Mouse (Mus musculus) lung, embryonic 14.5 days (tissue): ENCODE data around the gene Col24a1. TPM values are rescaled to one million over a fixed set of nuclear protein-coding genes. Genes with fewer than 3 reads are reported as not detected.

Source experiments
- ATAC-seq: fragments of 200-750 bp; cut with Nextera tagmentation; 2 replicates; pipeline ENCODE4 v1.8.0; 2017; ENCODE audit warnings: mild to moderate bottlenecking, moderate TSS enrichment, moderate library complexity; ENCODE audit not compliant: insufficient read depth
- DNase-seq: peaks from one replicate; pipeline ENCODE4 v3.0.0-alpha.2; 2015
- H3K27ac ChIP-seq: fragments of 300-500 bp; sonication (generic); 2 replicates; pipeline ENCODE4 v1.5.1; 2014; ENCODE audit warnings: low read depth, mild to moderate bottlenecking, moderate library complexity
- H3K27me3 ChIP-seq: fragments of 300-500 bp; sonication (generic); 2 replicates; pipeline ENCODE4 v1.6.1; 2014; ENCODE audit warnings: low read length, control low read depth; ENCODE audit not compliant: insufficient read depth
- H3K36me3 ChIP-seq: fragments of 300-500 bp; sonication (generic); 2 replicates; pipeline ENCODE4 v1.6.1; 2014; ENCODE audit warnings: control low read depth; ENCODE audit not compliant: insufficient read depth
- H3K4me1 ChIP-seq: fragments of 300-500 bp; sonication (generic); 2 replicates; pipeline ENCODE4 v1.6.1; 2014; ENCODE audit warnings: antibody characterized with exemption, control low read depth; ENCODE audit not compliant: insufficient read depth
- H3K4me2 ChIP-seq: fragments of 300-500 bp; sonication (generic); 2 replicates; pipeline ENCODE4 v1.6.1; 2014; ENCODE audit warnings: mild to moderate bottlenecking
- H3K4me3 ChIP-seq: fragments of 300-500 bp; sonication (generic); 2 replicates; pipeline ENCODE4 v1.5.1; 2014; ENCODE audit warnings: low read depth, low read length
- H3K9ac ChIP-seq: fragments of 300-500 bp; sonication (generic); 2 replicates; pipeline ENCODE4 v1.6.1; 2014
- H3K9me3 ChIP-seq: fragments of 300-500 bp; sonication (generic); 2 replicates; pipeline ENCODE4 v1.6.1; 2016; ENCODE audit warnings: low read depth, low read length, control low read depth
- CTCF ChIP-seq: IDR thresholded peaks from 2 replicates; pipeline ENCODE4 v1.5.1; 2016; ENCODE audit warnings: antibody characterized with exemption, low read depth
- WGBS: fragments of 180-500 bp; shearing (Covaris S2); extraction: QIAGEN DNeasy Blood & Tissue Kit; methylation state at CpG from one replicate; pipeline ENCODE4 v1.1.7; 2014; 5-methylcytosine and 5-hydroxymethylcytosine counted together
- polyA plus RNA-seq: library from polyadenylated mRNA; unstranded; fragments of >200 nt; fragmentation: Nextera tagmentation; extraction: Ambion mirVana; gene quantifications from 2 replicates; pipeline ENCODE4 v1.2.1, GENCODE M21; 2014

Col24a1 gene
- 1.5 and 1.7 TPM in 2 replicates for polyA plus RNA-seq

DNA sequence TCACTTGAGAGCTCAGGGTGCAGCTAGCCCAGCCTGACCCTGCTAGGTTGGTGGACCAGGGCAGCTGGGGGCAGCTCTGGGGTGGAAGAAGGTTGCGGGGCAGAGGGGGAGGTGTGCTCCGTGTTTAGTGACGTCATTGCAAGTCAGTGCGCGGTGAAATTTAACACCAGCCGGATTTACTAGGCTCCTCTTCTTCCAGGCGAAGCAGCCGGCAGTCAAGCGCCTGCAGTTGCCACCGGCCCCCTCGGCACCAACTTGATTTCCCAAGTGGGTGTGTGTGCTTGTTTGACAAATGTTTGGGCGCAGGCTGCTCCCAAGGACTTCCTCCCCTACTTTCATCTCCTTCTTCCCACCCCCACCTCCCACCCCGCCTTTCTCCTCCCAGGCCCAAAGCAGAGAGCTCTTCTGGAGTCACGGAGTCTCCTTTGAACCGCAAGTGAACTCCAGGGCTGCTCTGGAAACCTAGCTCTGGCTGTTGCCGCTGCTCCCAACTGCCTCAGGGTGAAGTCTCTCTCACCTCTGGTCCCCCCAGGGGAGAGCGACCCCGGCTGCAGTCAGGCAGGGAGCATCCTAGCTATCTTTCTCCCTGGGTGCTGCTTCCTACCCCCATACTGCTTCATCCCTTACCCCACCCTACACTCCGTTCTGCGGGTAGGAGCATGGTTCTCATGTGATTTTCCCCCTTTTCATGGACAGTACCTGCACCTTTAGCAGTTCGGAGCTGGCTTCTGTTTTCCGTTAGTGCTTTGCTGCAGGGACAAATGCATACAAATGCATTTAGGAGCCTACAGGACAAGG, at the start of gene Col24a1:
Col24a1 (plus strand) TSS at position 136 of the 798 bp plus-strand sequence.
- Histone ChIP-seq H3K9ac (peak within 1 kb of the TSS; percentile 47), H3K27ac (peak within 1 kb of the TSS; percentile 85), H3K36me3 (no peaks in the 10 kb centered on the region), H3K4me1 (peaks cover 6% of the 10 kb centered on the region; the same call in 1 of the 2 replicates), H3K9me3 (no peaks in the 10 kb centered on the region), H3K4me2 (peak within 1 kb of the TSS; percentile 88), H3K27me3 (no peaks in the 10 kb centered on the region), H3K4me3 (peak within 1 kb of the TSS; percentile 42)
- DNase-seq (peak; percentile 78), ATAC-seq (peak; percentile 64)
- TF ChIP-seq CTCF: no peak
- 2% methylated on average over 22 of the region's 22 CpGs for WGBS

DNA sequence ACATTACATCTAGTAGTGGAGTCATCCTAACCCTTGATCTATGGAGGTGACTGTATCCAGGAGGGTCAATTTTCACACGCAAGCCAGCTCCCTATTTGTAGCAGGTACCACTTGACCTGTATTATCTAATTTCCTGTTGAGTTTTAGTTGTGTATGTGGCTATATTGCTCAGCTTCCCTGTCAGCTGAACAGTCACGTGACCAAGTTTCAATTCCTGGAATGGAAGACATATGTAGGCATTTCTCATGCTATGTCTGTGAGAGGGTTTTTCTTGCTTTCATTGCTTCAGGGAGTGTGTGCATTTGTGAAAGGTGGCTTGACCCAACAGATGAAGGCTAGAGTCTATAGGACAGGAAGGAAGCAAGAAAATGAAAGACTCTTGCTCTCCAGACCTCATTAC, 44.2 kb upstream of the Col24a1 start:
- Histone ChIP-seq H3K36me3 (no peaks in the 10 kb centered on the region), H3K4me1 (no peaks in the 10 kb centered on the region), H3K27ac (no peak overlapping the region), H3K4me3 (no peak overlapping the region), H3K9me3 (no peaks in the 10 kb centered on the region), H3K9ac (no peak overlapping the region), H3K4me2 (no peak overlapping the region), H3K27me3 (no peaks in the 10 kb centered on the region)
- DNase-seq (no peak), ATAC-seq (no peak)
- TF ChIP-seq CTCF: no peak
- 79% methylated on average over 2 of the region's 2 CpGs for WGBS

DNA sequence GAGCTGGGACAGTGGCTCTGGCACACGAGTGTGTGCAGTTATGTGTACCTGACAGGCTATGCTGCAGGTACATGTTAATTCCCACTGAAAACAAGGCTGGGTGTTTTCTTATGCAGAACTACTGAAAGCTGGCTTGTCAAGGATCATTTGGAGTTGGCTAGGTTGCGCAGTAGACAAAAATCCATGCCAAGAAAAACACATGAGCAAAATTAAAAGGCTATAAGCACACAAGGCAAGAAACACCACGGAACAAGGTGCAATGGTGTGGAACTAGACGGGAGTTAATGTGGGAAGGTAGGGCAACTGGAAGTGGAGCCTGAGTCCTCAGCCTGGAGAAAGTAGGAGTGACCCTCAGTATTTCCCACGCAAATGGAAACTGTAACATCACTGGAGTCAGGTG, 39.2 kb upstream of the Col24a1 start:
- no peak for DNase-seq
- 80% methylated on average over 5 of the region's 5 CpGs for WGBS
- ATAC-seq: no peak

DNA sequence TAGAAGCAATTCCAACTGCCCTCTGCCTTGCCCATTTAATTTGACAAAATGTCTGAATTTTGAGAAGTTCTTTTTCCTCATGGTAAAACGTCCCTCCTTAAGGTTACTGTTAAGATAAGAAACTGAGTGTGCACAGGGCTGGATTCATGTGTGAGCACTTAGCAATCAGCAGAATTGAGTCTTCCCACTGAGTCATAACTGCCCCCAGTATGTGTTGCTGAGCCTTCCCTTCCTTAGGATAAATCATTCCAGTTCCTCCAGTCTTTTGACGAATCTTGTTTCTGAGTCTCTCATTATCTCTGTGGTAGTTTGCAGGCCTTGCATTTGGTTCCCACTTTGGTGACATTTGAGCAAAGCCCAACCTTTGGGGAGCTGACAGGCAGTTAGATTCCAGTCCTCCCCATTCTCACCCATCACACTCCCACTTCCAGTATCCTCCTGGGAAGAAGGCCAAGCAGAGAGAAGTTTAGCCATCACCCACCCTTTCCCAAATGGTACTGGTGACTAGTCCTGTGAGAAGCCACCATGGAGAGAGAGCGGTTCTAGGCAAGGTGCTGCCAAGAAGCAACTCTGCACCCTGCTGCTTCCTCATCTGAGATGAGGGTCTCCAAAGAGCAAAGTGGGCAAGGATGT, 37.4 kb upstream of the Col24a1 start:
- Histone ChIP-seq H3K9ac (no peak overlapping the region), H3K4me2 (no peak overlapping the region), H3K27ac (no peak overlapping the region), H3K27me3 (no peaks in the 10 kb centered on the region), H3K9me3 (no peaks in the 10 kb centered on the region), H3K4me1 (no peaks in the 10 kb centered on the region), H3K36me3 (no peaks in the 10 kb centered on the region), H3K4me3 (no peak overlapping the region)
- ATAC-seq (no peak), DNase-seq (no peak)
- no peak for TF ChIP-seq CTCF
- 60% methylated on average over 3 of the region's 3 CpGs for WGBS

More for the DNA sequence above, 39.2 kb upstream of the Col24a1 start:
- Histone ChIP-seq H3K4me2 (no peak overlapping the region), H3K4me3 (no peak overlapping the region), H3K9ac (no peak overlapping the region), H3K27ac (no peak overlapping the region), H3K27me3 (no peaks in the 10 kb centered on the region), H3K36me3 (no peaks in the 10 kb centered on the region), H3K9me3 (no peaks in the 10 kb centered on the region), H3K4me1 (no peaks in the 10 kb centered on the region)
- no peak for TF ChIP-seq CTCF

DNA sequence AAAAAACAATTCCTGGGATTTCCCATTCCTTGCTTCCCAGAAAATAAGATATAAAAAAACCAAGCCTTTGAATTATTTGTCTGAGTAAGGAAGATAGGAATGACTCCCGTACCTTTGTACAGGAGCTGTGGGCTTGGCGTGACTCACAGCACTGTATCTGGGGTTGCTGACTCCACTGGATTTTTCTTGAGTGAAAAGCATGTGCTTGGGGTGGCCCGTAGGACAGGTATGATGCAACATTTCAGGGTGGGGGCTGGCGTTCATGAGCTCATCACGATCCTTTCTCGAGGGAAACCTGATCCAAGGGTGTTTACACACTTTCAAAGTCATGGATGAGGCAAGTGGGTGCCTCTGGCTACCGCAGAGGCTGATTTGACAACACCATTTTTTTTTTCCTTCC, 35.6 kb upstream of the Col24a1 start:
- Histone ChIP-seq H3K4me3 (no peak overlapping the region), H3K9ac (no peak overlapping the region), H3K4me1 (no peaks in the 10 kb centered on the region), H3K36me3 (no peaks in the 10 kb centered on the region), H3K4me2 (no peak overlapping the region), H3K27me3 (no peaks in the 10 kb centered on the region), H3K9me3 (no peaks in the 10 kb centered on the region), H3K27ac (no peak overlapping the region)
- ATAC-seq: no peak
- no peak for TF ChIP-seq CTCF
- no peak for DNase-seq
- WGBS: 63% methylated on average over 7 of the region's 7 CpGs

DNA sequence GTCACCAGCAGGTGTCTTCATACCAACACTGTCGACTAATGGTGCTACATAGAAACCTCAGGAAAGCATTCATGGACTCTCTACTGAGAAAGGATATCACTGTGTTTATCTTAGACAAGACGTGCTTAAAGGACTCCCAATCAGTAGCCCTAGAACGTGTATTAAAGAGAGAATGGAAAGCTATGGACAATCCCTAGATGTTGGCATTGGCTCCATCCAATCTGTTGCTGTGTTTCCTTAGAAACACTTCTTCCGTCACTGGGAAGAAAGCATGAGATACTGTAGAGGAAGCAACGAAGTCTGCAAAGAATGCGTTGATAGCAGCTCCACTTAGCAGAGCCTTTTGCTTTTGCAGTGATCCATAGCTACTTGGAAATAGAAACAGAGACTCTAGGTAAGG, 32.6 kb upstream of the Col24a1 start:
- DNase-seq (no peak), ATAC-seq (no peak)
- Histone ChIP-seq H3K9me3 (no peaks in the 10 kb centered on the region), H3K27me3 (no peaks in the 10 kb centered on the region), H3K9ac (no peak overlapping the region), H3K27ac (no peak overlapping the region), H3K36me3 (no peaks in the 10 kb centered on the region), H3K4me1 (no peaks in the 10 kb centered on the region; the same call in 1 of the 2 replicates), H3K4me2 (no peak overlapping the region), H3K4me3 (no peak overlapping the region)
- no peak for TF ChIP-seq CTCF
- WGBS: 82% methylated on average over 6 of the region's 6 CpGs

DNA sequence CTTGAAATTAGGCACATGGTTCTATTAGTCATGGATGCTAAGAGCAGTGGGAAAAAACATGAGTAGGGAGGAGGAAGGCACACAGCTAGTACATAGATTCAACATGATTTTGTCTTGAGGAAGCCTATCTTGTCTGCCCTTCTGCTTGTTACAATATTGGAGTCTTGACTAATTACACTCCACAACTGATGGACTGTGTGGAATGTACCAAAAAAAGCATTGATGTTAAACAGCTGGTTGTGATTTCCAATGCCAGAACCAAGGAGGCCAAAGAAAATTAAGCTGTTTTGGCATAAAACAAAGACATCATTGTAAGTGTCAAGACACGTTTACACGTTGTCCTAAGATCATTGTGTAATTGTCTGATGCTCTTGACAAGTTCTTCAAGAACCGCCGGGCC, 29.1 kb upstream of the Col24a1 start:
- no peak overlapping the region for H3K9ac ChIP-seq
- no peak for TF ChIP-seq CTCF
- no peaks in the 10 kb centered on the region; the same call in 1 of the 2 replicates for H3K4me1 ChIP-seq
- no peak overlapping the region for H3K4me3 ChIP-seq
- no peaks in the 10 kb centered on the region for H3K36me3 ChIP-seq
- ATAC-seq (no peak; the same call in 1 of the 2 replicates), DNase-seq (peak; percentile 40)
- H3K4me2 ChIP-seq: no peak overlapping the region
- H3K27ac ChIP-seq: no peak overlapping the region
- no peaks in the 10 kb centered on the region for H3K9me3 ChIP-seq
- no peaks in the 10 kb centered on the region for H3K27me3 ChIP-seq
- 54% methylated on average over 4 of the region's 4 CpGs for WGBS
